Mouse (Mus musculus) skeletal muscle tissue, adult 2 months (tissue): ENCODE measurements around the gene Aox1.

Source experiments
- DNase-seq: peaks from one replicate; pipeline ENCODE4 v3.0.0-alpha.2; 2012; ENCODE audit warnings: low read depth, low spot score

Aox1 gene

GRCm38 (mm10) chr1:58107066-58107465 lies 77.3 kb downstream of the Aox1 start:
- no peak for DNase-seq

GRCm38 (mm10) chr1:58110241-58110640 lies 80.5 kb downstream of the Aox1 start:
- no peak for DNase-seq

GRCm38 (mm10) chr1:58111315-58111714 lies 81.6 kb downstream of the Aox1 start:
- DNase-seq = no peak

GRCm38 (mm10) chr1:58112880-58113279 lies 83.1 kb downstream of the Aox1 start, which contains the start of gene Aox3:
Gene Aox3 (plus strand): TSS chr1:58113130.
- peak; percentile 56 for DNase-seq

- DNase-seq = no peak
Observed at GRCm38 (mm10) chr1:58113441-58113840, 83.7 kb downstream of the Aox1 start.

- DNase-seq = no peak
Observed at GRCm38 (mm10) chr1:58114021-58114560, 84.4 kb downstream of the Aox1 start.

- no peak for DNase-seq
Observed at GRCm38 (mm10) chr1:58114666-58115375, 85.1 kb downstream of the Aox1 start.

GRCm38 (mm10) chr1:58118231-58118630 lies 88.5 kb downstream of the Aox1 start:
- no peak for DNase-seq

- DNase-seq = no peak
Observed at GRCm38 (mm10) chr1:58124901-58125300, 95.2 kb downstream of the Aox1 start.

- no peak for DNase-seq
Observed at GRCm38 (mm10) chr1:58137891-58138290, 108.2 kb downstream of the Aox1 start.

GRCm38 (mm10) chr1:58138986-58139385 lies 109.3 kb downstream of the Aox1 start:
- DNase-seq = no peak

- DNase-seq = no peak
Observed at GRCm38 (mm10) chr1:58140607-58141006, 110.9 kb downstream of the Aox1 start.

GRCm38 (mm10) chr1:58144384-58145069 lies 114.8 kb downstream of the Aox1 start:
- no peak for DNase-seq

GRCm38 (mm10) chr1:58146026-58146425 lies 116.3 kb downstream of the Aox1 start:
- no peak for DNase-seq

GRCm38 (mm10) chr1:58147776-58148175 lies 118.0 kb downstream of the Aox1 start:
- no peak for DNase-seq

- DNase-seq = no peak
Observed at GRCm38 (mm10) chr1:58152247-58152646, 122.5 kb downstream of the Aox1 start.
